Mouse (Mus musculus) midbrain, embryonic 15.5 days (tissue): Measurements from ENCODE around the gene Plin4. TPM values are rescaled to one million over a fixed set of nuclear protein-coding genes. Genes with fewer than 3 reads are reported as not detected.

Experiments used
- ATAC-seq: fragments of 200-750 bp; cut with Nextera tagmentation; replicated peaks from 2 replicates; pipeline ENCODE4 v1.8.0; 2017; ENCODE audit warnings: moderate TSS enrichment
- H3K27ac ChIP-seq: fragments of 300-500 bp; sonication (generic); 2 replicates; pipeline ENCODE4 v1.5.1; 2015; ENCODE audit warnings: mild to moderate bottlenecking, inconsistent platforms
- H3K27me3 ChIP-seq: fragments of 300-500 bp; sonication (generic); replicated peaks from 2 replicates; pipeline ENCODE4 v1.6.1; 2015; ENCODE audit warnings: inconsistent platforms
- H3K36me3 ChIP-seq: fragments of 300-500 bp; sonication (generic); replicated peaks from 2 replicates; pipeline ENCODE4 v1.6.1; 2015; ENCODE audit warnings: inconsistent platforms
- H3K4me1 ChIP-seq: fragments of 300-500 bp; sonication (generic); 2 replicates; pipeline ENCODE4 v1.6.1; 2015; ENCODE audit warnings: inconsistent platforms
- H3K4me2 ChIP-seq: fragments of 300-500 bp; sonication (generic); 2 replicates; pipeline ENCODE4 v1.6.1; 2015; ENCODE audit warnings: inconsistent platforms, mild to moderate bottlenecking, moderate library complexity
- H3K4me3 ChIP-seq: fragments of 300-500 bp; sonication (generic); 2 replicates; pipeline ENCODE4 v1.5.1; 2015; ENCODE audit warnings: mild to moderate bottlenecking, inconsistent platforms
- H3K9ac ChIP-seq: fragments of 300-500 bp; sonication (generic); 2 replicates; pipeline ENCODE4 v1.6.1; 2015; ENCODE audit warnings: mild to moderate bottlenecking, inconsistent platforms
- H3K9me3 ChIP-seq: fragments of 300-500 bp; sonication (generic); 2 replicates; pipeline ENCODE4 v1.6.1; 2016; ENCODE audit warnings: inconsistent platforms
- WGBS: fragments of 180-500 bp; shearing (Covaris S2); methylation state at CpG from one replicate; pipeline ENCODE4 v1.1.7; 2015; ENCODE audit warnings: mixed read lengths; 5-methylcytosine and 5-hydroxymethylcytosine counted together
- polyA plus RNA-seq: library from polyadenylated mRNA; unstranded; fragments of >200 nt; fragmentation: Nextera tagmentation; extraction: Ambion mirVana; gene quantifications from 2 replicates; pipeline ENCODE4 v1.2.1, GENCODE M21; 2015

The Plin4 gene
- polyA plus RNA-seq, result 0.13 and 0.15 TPM in 2 replicates

DNA sequence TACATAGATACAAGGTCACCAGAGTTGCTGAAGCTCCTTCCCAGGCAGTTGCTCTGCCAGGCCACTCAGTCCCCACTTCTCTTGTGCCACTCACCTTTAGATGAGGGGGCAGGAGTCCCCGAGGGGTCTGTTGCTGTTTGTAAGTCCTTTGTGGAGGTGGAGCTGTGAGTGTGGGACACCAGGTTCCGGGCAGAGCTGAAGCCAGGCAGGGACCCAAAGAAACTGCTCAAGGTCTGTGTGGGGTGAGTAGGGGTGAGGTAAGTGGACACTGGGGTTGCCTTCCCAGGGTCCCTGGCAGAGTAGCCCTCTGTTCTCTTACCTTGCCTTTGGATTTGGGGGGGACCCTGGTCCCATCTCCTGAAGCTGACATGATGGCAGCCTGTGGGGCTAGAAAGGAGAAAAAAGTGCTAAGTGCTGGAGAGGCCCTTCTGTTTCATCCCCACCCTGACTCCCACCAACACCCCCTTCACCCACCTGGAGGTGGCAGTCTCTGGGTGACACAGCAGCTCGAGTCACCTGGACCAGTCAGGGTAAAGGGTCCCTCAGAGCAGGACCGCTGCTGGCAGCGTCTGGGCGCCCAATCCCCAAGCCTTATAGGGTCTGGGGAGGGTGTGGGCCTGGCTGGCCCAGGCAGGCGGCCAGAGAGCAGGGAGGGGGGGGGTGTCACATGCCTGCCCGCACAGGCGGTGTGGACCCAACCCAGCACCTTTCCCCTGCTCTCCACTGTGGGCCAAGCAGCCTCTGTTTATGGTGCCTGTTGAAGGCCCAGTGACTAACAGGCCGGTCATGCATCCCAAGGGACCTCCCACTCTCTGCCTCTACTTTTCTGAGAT is at the start of gene Plin4:
Plin4 (minus strand) TSS at position 585 of the 833 bp plus-strand sequence.
- no peak within 1 kb of the TSS for H3K27ac ChIP-seq
- H3K9ac ChIP-seq, result no peak within 1 kb of the TSS
- no peaks in the 10 kb centered on the region for H3K36me3 ChIP-seq
- no peaks in the 10 kb centered on the region for H3K4me1 ChIP-seq
- no peak within 1 kb of the TSS for H3K4me2 ChIP-seq
- ATAC-seq, result no peak
- WGBS, result 68% methylated on average over 10 of the region's 10 CpGs
- H3K9me3 ChIP-seq, result no peaks in the 10 kb centered on the region
- no peaks in the 10 kb centered on the region for H3K27me3 ChIP-seq
- no peak within 1 kb of the TSS for H3K4me3 ChIP-seq

DNA sequence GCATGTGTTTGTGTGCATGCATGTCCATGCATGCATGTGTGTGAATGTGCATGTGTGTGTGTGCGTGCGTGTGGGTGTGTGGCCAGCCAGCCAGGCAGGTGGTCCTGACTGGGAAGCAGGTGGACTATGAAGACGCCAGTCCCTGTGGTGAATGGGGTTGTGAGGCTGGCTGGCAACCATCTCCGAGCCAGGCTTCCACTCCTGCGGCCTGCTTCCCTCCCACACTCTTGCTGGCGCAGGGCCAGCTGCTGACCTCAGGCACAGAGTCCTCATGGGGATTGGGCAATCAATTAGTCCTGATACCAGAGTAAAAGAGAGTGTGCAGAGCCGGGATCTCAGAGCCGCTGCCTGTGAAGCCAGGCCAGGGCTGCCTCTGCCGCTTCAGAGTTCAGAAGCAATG is 44.0 kb upstream of the Plin4 start:
- Histone ChIP-seq H3K4me3 (no peak overlapping the region), H3K9me3 (no peaks in the 10 kb centered on the region), H3K27me3 (peaks cover 24% of the 10 kb centered on the region), H3K27ac (no peak overlapping the region), H3K4me2 (no peak overlapping the region), H3K4me1 (peaks cover 9% of the 10 kb centered on the region), H3K36me3 (no peaks in the 10 kb centered on the region), H3K9ac (no peak overlapping the region)
- WGBS, result 27% methylated on average over 9 of the region's 9 CpGs
- peak; percentile 22; the same call in 1 of the 2 replicates for ATAC-seq

DNA sequence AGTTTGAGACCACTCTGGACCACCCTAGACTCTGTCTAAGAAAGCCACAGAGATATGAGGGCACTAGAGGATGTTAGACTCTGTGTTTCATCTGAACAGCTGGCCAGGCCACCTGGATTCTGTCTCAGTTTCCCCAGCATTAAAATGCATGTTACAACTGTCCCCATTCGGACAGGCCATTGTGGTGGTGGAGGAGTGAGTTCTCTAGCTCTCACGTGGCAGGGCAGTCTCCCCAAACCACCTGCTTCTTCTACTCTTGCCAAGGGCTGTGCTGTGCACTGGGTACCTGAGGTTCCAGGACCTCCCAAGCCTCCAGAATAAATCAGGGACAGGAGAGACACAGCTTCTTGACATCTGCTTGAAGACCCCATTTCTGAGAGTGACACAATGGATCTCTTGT is 40.3 kb upstream of the Plin4 start:
- no peaks in the 10 kb centered on the region for H3K36me3 ChIP-seq
- peaks cover 20% of the 10 kb centered on the region for H3K4me1 ChIP-seq
- H3K4me2 ChIP-seq, result no peak overlapping the region
- 52% methylated on average over 2 of the region's 2 CpGs for WGBS
- peaks cover 8% of the 10 kb centered on the region for H3K27me3 ChIP-seq
- H3K27ac ChIP-seq, result no peak overlapping the region
- H3K4me3 ChIP-seq, result no peak overlapping the region
- H3K9me3 ChIP-seq, result no peaks in the 10 kb centered on the region
- no peak overlapping the region for H3K9ac ChIP-seq
- no peak; the same call in 1 of the 2 replicates for ATAC-seq

DNA sequence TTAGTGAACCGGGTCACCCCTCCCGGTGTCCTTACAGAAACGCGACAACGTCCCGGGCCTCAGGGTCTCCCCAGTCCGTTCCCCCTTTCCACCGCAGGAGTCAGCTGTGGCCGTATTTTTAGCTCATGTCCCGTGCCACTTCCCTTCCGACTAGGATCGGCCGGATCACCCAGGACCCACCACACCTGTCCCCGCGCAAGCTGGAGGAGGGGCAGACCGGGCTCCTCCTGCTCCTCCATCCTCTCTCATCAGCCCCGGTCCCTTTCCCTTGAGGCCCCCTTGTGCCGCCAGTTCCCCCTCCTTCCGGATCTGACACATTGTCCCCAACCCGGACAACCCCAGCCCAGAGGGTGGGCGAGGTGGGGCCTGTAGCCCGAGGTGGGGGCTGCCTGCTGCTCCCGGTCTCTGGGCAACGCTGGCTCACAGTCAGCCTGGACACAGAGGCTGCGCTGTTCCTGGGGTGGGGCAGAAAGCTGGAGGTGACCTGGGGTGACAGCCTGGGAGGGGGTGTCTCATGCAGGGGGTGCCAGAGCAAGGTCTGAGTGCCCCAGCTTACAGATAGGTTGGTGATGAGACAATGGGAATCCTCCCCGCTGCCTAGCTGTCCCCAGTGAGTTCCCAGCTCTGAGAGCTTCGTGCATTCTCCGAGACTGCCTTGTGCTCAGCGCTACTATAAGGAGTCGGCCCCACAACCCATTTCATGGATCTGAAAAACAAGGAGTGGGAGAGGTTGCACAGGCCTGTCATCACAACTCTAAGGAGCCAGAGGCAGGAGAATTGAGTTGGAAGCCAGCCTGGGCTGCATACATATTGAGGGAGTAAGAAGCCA is 39.4 kb upstream of the Plin4 start:
- no peak overlapping the region for H3K27ac ChIP-seq
- H3K9me3 ChIP-seq, result no peaks in the 10 kb centered on the region
- no peaks in the 10 kb centered on the region for H3K36me3 ChIP-seq
- H3K9ac ChIP-seq, result peak overlapping the region; percentile 59
- peak overlapping the region; percentile 39 for H3K4me3 ChIP-seq
- H3K4me2 ChIP-seq, result peak overlapping the region; percentile 90
- peaks cover 20% of the 10 kb centered on the region for H3K4me1 ChIP-seq
- peak; percentile 41 for ATAC-seq
- peaks cover 7% of the 10 kb centered on the region for H3K27me3 ChIP-seq
- WGBS, result 2% methylated on average over 30 of the region's 30 CpGs

DNA sequence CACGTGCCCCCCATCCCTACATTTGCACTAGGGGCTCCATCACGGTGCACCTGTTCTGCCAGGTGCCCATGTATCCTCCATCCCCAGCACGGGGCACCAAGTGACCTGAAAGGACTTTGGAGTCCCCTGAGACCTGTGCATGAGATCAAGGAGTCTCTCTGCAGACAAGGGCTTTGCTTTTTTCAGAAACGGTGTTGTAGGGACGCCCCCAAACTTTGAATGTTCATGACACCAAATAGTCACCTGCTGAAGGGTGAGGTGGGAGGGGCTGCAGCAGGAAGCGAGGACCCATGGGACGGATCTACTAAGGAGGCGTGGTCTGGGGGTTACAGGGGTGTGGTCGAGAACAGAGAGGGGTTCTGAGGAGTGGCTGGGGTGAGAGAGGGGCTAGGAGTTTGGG is 38.7 kb upstream of the Plin4 start:
- WGBS, result 21% methylated on average over 9 of the region's 9 CpGs
- Histone ChIP-seq H3K4me3 (peak overlapping the region; percentile 39), H3K27ac (no peak overlapping the region), H3K4me1 (peaks cover 20% of the 10 kb centered on the region), H3K4me2 (peak overlapping the region; percentile 90), H3K27me3 (peaks cover 7% of the 10 kb centered on the region), H3K36me3 (no peaks in the 10 kb centered on the region), H3K9ac (peak overlapping the region; percentile 59), H3K9me3 (no peaks in the 10 kb centered on the region)
- peak; percentile 19 for ATAC-seq

DNA sequence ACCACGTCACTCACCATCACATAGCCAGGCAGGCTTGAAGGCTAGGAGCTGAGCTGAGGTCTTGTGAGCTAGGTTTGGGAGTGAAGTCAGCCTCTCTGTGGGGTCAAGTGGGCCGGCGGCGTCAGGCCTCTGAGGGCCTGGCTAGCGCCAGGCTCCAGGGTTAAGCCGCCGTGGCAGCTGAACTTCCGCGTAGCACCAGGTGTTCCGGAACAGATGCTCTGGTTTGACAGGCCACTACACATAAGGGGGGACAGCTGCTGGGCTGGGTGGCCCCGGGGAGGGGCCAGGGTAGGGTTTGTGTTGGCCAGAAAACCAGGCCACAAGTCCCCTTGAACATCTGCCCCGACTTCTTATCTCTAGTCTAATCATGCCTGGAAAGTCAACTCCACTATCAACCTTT is 37.8 kb upstream of the Plin4 start:
- no peak overlapping the region for H3K9ac ChIP-seq
- peaks cover 7% of the 10 kb centered on the region for H3K27me3 ChIP-seq
- H3K36me3 ChIP-seq, result no peaks in the 10 kb centered on the region
- H3K27ac ChIP-seq, result no peak overlapping the region
- no peak overlapping the region for H3K4me2 ChIP-seq
- no peaks in the 10 kb centered on the region for H3K9me3 ChIP-seq
- no peak overlapping the region for H3K4me3 ChIP-seq
- WGBS, result 64% methylated on average over 12 of the region's 12 CpGs
- H3K4me1 ChIP-seq, result peaks cover 22% of the 10 kb centered on the region
- ATAC-seq, result no peak

DNA sequence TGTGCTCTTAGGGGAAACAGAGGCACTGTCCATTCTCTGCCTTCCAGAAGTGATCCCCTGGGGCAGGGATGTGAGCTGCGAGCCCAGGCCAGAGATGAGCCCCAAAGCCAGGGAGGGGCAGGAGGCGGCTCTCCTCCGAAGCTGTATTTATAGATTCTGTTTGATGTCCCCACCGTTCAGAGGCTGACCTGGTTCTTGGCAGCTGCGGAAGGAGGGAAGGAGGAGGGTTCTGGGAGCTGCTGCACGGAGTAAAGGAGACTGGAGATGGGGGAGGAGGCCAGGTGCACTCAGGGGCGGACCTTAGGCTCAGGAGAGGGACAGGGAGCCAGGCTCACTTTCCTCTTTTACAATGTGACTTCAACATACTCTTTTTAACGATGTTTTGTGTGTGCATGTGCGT is 36.5 kb upstream of the Plin4 start:
- no peak for ATAC-seq
- H3K27ac ChIP-seq, result peak overlapping the region; percentile 9; the same call in 1 of the 2 replicates
- peaks cover 35% of the 10 kb centered on the region for H3K4me1 ChIP-seq
- H3K4me3 ChIP-seq, result no peak overlapping the region
- no peak overlapping the region for H3K9ac ChIP-seq
- peaks cover 11% of the 10 kb centered on the region for H3K27me3 ChIP-seq
- 22% methylated on average over 9 of the region's 9 CpGs for WGBS
- H3K9me3 ChIP-seq, result no peaks in the 10 kb centered on the region
- no peaks in the 10 kb centered on the region for H3K36me3 ChIP-seq
- H3K4me2 ChIP-seq, result no peak overlapping the region

DNA sequence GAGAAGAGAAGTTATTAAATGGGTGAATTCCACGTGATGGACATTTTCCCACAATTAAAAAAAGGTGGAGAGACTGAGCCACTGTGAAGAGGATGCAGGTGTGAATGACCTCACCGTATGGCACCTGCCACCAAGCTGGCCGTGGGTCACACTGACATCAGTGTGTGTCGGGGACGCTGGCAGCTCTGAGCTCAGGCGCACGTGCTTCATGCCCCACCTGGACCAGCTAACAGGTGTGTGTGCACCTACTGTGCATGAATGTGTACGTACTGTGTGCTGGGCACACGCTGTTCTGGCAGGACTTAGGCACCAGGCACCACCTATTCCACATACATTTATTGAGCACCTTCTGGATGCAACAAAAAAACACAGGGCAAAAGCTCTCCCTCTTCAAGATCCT is 34.9 kb upstream of the Plin4 start:
- H3K4me2 ChIP-seq, result no peak overlapping the region
- 74% methylated on average over 9 of the region's 9 CpGs for WGBS
- H3K4me3 ChIP-seq, result no peak overlapping the region
- H3K27ac ChIP-seq, result no peak overlapping the region
- H3K4me1 ChIP-seq, result peaks cover 44% of the 10 kb centered on the region
- H3K36me3 ChIP-seq, result no peaks in the 10 kb centered on the region
- H3K9me3 ChIP-seq, result no peaks in the 10 kb centered on the region
- ATAC-seq, result no peak
- 0 out of 2 replicates have a peak, but pooled peaks cover 8% of the 10 kb centered on the region for H3K27me3 ChIP-seq
- H3K9ac ChIP-seq, result no peak overlapping the region

DNA sequence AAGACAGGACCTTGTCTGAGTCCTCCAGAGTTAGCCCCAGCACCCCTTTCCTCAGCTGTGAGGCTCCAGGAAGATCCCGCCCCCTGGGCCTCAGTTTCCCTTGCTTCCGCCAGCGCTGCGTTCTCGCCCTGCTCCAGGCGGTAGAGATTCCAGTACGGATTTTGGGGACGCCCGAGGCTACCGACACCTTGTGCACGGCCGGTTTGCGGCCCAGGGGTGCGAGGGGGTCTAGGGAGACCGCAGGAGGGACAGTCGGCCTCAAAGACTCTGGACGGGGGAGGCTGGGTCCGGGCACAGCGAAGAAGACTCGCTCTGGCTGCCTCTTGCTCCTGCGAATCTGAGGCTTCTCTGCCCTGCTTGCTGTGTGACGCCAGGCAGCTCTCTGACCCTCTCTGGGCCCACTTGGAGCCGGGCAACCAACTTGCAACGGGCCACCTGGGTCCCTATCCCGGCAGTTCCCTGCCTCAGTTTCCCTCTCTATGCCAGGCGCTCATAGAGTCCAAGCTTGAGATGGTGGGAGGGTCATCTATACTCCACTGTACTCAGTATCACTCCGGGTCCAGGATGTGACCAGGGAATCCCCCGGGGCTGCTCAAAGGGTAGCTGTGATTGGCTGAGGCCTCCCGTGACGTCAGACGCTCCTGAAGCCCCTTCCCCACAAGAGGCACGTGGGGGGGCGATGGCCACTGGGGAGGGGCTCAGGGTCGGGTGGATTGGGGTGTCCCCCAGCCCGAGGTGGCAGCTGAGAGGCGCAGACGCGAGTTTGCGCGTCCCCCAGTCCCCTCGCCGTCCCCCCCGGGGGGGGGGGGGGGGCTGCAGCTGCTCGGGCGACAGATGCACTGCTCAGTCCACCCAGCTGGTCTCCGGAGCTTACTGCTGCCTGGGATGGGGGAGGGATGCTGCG is 32.4 kb upstream of the Plin4 start:
- peak; percentile 55 for ATAC-seq
- H3K4me2 ChIP-seq, result peak overlapping the region; percentile 72
- H3K9me3 ChIP-seq, result no peaks in the 10 kb centered on the region
- peak overlapping the region; percentile 51 for H3K9ac ChIP-seq
- H3K27me3 ChIP-seq, result 0 out of 2 replicates have a peak, but pooled peaks cover 5% of the 10 kb centered on the region
- under 1% methylated on average over 39 of the region's 47 CpGs for WGBS
- H3K4me1 ChIP-seq, result peaks cover 50% of the 10 kb centered on the region
- H3K36me3 ChIP-seq, result no peaks in the 10 kb centered on the region
- peak overlapping the region; percentile 45 for H3K4me3 ChIP-seq
- no peak overlapping the region for H3K27ac ChIP-seq

DNA sequence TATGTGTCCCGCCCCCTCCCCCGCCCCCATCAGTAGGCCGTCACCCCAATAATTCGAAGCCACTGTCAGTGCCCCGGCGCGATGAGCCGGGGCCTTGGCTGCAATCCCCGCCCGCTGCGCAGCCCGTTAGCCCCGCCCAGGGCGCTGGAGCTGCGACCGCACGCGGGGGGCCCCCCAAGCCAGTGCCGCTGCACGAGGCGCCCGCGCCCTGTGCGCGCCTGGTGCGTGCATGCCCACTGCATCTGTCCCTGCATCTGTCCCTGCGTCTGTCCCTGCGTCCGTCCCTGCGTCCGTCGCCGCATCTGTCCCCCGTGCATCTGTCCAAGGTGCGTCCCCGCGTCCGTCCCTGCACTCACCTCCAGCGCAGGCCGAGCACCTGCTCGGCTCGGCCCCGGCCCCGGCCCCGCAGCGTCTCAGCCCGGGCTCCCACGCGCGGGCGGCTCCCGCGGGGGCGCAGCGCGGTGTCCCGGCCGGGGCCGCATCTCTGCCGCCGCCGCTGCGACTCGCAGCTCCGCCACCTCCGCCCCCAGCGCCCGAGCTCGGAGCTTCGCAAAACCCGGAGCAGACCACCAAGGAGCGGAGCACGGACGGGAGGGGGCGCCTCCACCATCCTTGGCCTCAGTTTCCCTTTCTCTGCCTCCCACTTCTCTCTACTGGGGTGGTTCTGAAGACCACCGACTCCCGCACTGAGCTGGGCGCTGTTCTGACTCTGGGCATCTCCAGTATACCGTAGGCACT is 30.4 kb upstream of the Plin4 start, which contains the start of gene Sema6b:
Sema6b (minus strand) TSS at position 486 of the 738 bp plus-strand sequence.
- H3K27me3 ChIP-seq, result 0 out of 2 replicates have a peak, but pooled peaks cover 5% of the 10 kb centered on the region
- peak within 1 kb of the TSS; percentile 92 for H3K9ac ChIP-seq
- no peaks in the 10 kb centered on the region for H3K9me3 ChIP-seq
- H3K4me3 ChIP-seq, result peak within 1 kb of the TSS; percentile 93
- peak within 1 kb of the TSS; percentile 84 for H3K27ac ChIP-seq
- peak; percentile 38 for ATAC-seq
- H3K4me1 ChIP-seq, result peaks cover 43% of the 10 kb centered on the region
- peak within 1 kb of the TSS; percentile 80 for H3K4me2 ChIP-seq
- WGBS, result under 1% methylated on average over 79 of the region's 79 CpGs
- H3K36me3 ChIP-seq, result no peaks in the 10 kb centered on the region

DNA sequence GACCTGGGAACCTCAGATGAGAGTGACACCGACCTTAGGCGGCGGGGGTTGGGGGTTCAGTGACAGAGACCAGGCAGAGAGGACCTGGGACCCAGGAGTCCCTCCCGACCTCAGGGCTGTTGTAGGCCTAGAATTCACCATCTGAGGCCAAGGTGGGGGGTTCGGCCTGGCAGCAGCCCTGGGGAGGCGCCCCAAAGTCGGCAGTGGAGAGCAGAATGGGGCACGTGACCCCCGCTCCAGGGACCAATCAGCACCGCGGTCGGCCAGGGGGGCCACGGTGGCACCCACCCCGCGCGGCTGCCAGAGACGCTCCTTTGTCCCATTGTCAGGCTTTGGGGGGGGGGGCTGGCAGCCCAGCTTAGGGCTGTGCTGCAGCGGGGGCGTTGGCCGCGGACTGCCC is 29.8 kb upstream of the Plin4 start:
- H3K27ac ChIP-seq, result peak overlapping the region; percentile 84
- peaks cover 50% of the 10 kb centered on the region for H3K4me1 ChIP-seq
- 0 out of 2 replicates have a peak, but pooled peaks cover 5% of the 10 kb centered on the region for H3K27me3 ChIP-seq
- no peaks in the 10 kb centered on the region for H3K9me3 ChIP-seq
- peak; percentile 26 for ATAC-seq
- peak overlapping the region; percentile 80 for H3K4me2 ChIP-seq
- no peaks in the 10 kb centered on the region for H3K36me3 ChIP-seq
- H3K9ac ChIP-seq, result peak overlapping the region; percentile 92
- WGBS, result 5% methylated on average over 20 of the region's 21 CpGs
- peak overlapping the region; percentile 93 for H3K4me3 ChIP-seq
